Mouse (Mus musculus): ENCODE results near the gene Slc38a4.

GRCm38 (mm10) chr15:97077665-97078064 lies 21.9 kb upstream of the Slc38a4 start:
- TF ChIP-seq CTCF (IDR thresholded peaks at IDR 0.05; ENCODE audit: low read depth): no peak
- TF ChIP-seq EP300 (IDR thresholded peaks at IDR 0.05; ENCODE audit: low read depth): no peak

All from liver, embryonic 14.5 days (tissue).